Mouse (Mus musculus): ENCODE data around the gene Plppr3. TPM values are rescaled to one million over a fixed set of nuclear protein-coding genes. Genes with fewer than 3 reads are reported as not detected.
A peak's percentile ranks its signal among the peaks of the same experiment; 100 is the strongest.

Plppr3 gene
- total and polyA plus RNA-seq, 2 experiments from 2014 or later: 328 to 473 TPM

DNA sequence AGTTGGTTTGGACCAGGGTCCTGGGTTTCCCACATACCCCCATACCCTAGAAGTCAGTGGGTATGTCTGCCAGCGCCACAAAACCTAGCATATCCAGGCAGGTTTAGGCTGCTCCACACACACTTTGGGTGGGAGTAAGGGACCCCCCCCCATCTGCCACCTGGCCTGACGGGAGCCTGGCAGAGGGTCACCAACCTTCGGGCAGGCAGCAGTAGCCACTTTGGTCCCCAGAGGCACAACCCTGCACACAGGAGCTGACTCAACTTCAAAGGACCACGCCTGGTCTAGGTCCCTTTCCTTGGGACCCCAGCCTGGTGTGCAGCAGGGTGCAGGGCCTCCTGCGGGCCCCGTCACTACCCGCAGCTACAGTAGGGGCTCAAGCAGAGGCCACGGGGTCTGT, 54.2 kb downstream of the Plppr3 start:
- no peak for ATAC-seq
- peaks cover 44% of the 10 kb centered on the region for H3K36me3 ChIP-seq (ENCODE audit: insufficient read depth)

DNA sequence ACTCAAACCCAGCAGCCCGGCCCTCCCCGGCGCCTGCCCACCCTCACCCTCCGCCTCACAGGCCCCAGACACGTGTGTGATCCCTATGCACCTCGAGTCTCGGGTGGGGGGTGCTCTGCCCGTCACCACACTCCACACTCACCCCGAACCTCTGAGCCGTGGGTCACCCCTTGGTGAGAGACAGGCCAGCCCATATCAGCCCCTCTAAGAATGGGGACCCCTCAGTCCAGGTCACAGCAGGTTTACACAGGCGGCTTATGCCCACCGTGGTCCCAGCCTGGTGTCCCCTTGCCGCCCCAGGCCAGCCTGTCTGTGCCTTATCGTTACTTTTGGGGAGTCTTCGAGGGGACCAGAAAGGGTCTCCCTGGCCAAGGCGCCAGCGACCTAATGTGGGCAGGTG, 54.8 kb downstream of the Plppr3 start:
- Histone ChIP-seq H3K27me3 (ENCODE audit: insufficient read depth, low read length) (no peaks in the 10 kb centered on the region), H3K27ac (ENCODE audit: low read depth, low read length) (no peak overlapping the region), H3K4me3 (ENCODE audit: low read depth, low read length) (no peak overlapping the region), H3K36me3 (ENCODE audit: insufficient read depth) (peaks cover 47% of the 10 kb centered on the region), H3K9me3 (ENCODE audit: low read length) (no peaks in the 10 kb centered on the region), H3K9ac (no peak overlapping the region), H3K4me1 (ENCODE audit: insufficient read depth) (no peaks in the 10 kb centered on the region), H3K4me2 (ENCODE audit: low read depth) (no peak overlapping the region)
- WGBS: 92% methylated on average over 17 of the region's 17 CpGs
- ATAC-seq (no peak), DNase-seq (no peak)
- no peak for TF ChIP-seq CTCF (IDR thresholded peaks at IDR 0.05; ENCODE audit: low read depth)

More for the DNA sequence above, 54.2 kb downstream of the Plppr3 start:
- 84% methylated on average over 8 of the region's 8 CpGs for WGBS
- H3K4me1 ChIP-seq (ENCODE audit: insufficient read depth): no peaks in the 10 kb centered on the region
- no peak overlapping the region for H3K4me3 ChIP-seq (ENCODE audit: low read depth, low read length)
- H3K9ac ChIP-seq: no peak overlapping the region
- no peak overlapping the region for H3K4me2 ChIP-seq (ENCODE audit: low read depth)
- no peak for DNase-seq
- no peak overlapping the region for H3K27ac ChIP-seq (ENCODE audit: low read depth, low read length)
- TF ChIP-seq CTCF (IDR thresholded peaks at IDR 0.05; ENCODE audit: low read depth): no peak
- H3K27me3 ChIP-seq (ENCODE audit: insufficient read depth, low read length): no peaks in the 10 kb centered on the region
- H3K9me3 ChIP-seq (ENCODE audit: low read length): no peaks in the 10 kb centered on the region

DNA sequence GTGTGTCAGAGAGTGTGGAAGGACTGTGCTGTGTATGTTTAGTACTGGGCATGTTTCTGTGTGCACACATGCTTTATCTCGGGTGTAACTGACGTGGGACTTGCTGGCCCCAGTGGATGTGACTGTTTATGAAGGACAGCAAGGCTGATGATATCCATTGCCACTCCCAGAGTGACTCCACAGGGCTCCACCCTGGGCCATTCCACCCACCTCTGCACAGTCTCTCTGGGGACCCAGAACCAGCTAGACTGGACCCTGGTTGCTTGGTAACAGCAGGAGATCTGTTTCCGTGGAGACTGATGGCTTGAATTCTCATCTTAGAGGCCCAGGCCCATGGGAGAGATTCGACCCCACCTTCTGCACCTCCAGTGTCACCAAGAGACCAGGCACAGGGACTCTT, 56.2 kb downstream of the Plppr3 start:
- no peak for TF ChIP-seq CTCF (IDR thresholded peaks at IDR 0.05; ENCODE audit: low read depth)
- H3K4me1 ChIP-seq (ENCODE audit: insufficient read depth): no peaks in the 10 kb centered on the region
- H3K27me3 ChIP-seq (ENCODE audit: insufficient read depth, low read length): no peaks in the 10 kb centered on the region
- H3K4me3 ChIP-seq (ENCODE audit: low read depth, low read length): no peak overlapping the region
- peaks cover 48% of the 10 kb centered on the region for H3K36me3 ChIP-seq (ENCODE audit: insufficient read depth)
- DNase-seq (no peak), ATAC-seq (no peak)
- no peak overlapping the region for H3K9ac ChIP-seq
- H3K9me3 ChIP-seq (ENCODE audit: low read length): no peaks in the 10 kb centered on the region
- H3K4me2 ChIP-seq (ENCODE audit: low read depth): no peak overlapping the region
- no peak overlapping the region for H3K27ac ChIP-seq (ENCODE audit: low read depth, low read length)
- WGBS: 71% methylated on average over 4 of the region's 4 CpGs

DNA sequence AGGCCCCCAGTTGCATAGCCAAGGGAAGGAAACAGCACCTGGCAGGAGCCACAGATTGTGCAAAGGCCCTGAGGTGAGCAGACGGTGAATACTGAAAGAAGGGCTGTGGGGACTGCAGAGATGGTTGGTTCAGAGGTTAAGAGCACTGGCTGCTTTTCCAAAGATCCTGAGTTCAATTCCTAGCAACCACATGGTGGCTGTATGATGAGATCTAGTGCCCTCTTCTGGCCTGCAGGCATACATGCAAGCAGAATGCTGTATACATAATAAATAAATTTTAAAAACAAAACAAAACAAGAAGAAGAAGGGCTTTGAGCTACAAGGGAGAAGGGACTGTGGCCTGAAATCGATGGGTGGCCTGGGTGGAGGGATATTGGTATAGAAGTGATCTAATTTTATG, 57.3 kb downstream of the Plppr3 start:
- no peak for DNase-seq
- WGBS: 79% methylated on average over 2 of the region's 2 CpGs
- peaks cover 58% of the 10 kb centered on the region for H3K36me3 ChIP-seq (ENCODE audit: insufficient read depth)

DNA sequence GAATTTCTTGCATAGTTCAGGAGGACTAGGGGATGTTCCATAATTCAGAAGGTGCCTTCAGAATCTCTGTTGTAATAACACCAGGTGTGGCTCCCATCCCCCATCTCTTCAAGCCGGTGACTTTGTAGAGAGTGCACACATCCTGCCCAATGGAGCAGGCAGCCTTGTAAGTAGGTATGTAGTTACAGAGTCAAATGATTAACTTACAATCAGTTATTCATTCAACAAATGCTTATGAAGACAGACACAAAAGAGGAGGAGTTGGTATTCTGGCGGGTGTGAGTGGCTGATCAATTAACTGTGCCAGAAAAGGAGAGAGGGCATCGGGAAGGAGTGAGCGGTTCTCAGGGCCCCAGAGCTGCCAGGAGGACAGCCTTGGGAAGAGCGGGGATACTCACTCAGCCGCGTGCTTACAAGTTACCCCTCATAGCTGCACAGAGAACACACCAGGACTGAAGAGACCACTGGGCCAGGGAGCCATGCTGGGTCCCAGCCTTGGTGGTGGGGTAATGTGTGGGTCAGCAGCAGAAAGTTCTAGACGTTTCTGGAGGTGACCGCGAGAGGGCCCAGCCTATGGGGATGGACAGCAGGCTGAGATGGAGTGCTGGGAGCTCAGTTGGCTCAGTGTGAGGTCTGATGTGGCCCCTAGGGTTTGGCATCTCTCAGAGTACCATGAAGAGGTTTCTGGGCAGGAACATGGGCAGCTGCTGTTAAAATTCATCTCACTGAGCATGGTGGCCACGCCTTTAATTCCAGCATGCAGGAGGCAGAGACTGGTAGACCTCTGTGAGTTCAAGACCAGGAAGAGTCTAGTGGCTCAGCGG, 58.6 kb downstream of the Plppr3 start:
- DNase-seq: no peak
- Histone ChIP-seq H3K27ac (ENCODE audit: low read depth, low read length) (no peak overlapping the region), H3K9me3 (ENCODE audit: low read length) (no peaks in the 10 kb centered on the region), H3K36me3 (ENCODE audit: insufficient read depth) (peaks cover 61% of the 10 kb centered on the region), H3K9ac (no peak overlapping the region), H3K4me2 (ENCODE audit: low read depth) (no peak overlapping the region), H3K4me1 (ENCODE audit: insufficient read depth) (no peaks in the 10 kb centered on the region), H3K4me3 (ENCODE audit: low read depth, low read length) (no peak overlapping the region), H3K27me3 (ENCODE audit: insufficient read depth, low read length) (no peaks in the 10 kb centered on the region)
- WGBS: 83% methylated on average over 12 of the region's 12 CpGs
- TF ChIP-seq CTCF (IDR thresholded peaks at IDR 0.05; ENCODE audit: low read depth): no peak
- ATAC-seq: no peak

More for the DNA sequence above, 57.3 kb downstream of the Plppr3 start:
- no peak for ATAC-seq
- Histone ChIP-seq H3K4me2 (ENCODE audit: low read depth) (no peak overlapping the region), H3K4me1 (ENCODE audit: insufficient read depth) (no peaks in the 10 kb centered on the region), H3K9ac (no peak overlapping the region), H3K27ac (ENCODE audit: low read depth, low read length) (no peak overlapping the region), H3K9me3 (ENCODE audit: low read length) (no peaks in the 10 kb centered on the region), H3K27me3 (ENCODE audit: insufficient read depth, low read length) (no peaks in the 10 kb centered on the region), H3K4me3 (ENCODE audit: low read depth, low read length) (no peak overlapping the region)
- TF ChIP-seq CTCF (IDR thresholded peaks at IDR 0.05; ENCODE audit: low read depth): peak; percentile 67

DNA sequence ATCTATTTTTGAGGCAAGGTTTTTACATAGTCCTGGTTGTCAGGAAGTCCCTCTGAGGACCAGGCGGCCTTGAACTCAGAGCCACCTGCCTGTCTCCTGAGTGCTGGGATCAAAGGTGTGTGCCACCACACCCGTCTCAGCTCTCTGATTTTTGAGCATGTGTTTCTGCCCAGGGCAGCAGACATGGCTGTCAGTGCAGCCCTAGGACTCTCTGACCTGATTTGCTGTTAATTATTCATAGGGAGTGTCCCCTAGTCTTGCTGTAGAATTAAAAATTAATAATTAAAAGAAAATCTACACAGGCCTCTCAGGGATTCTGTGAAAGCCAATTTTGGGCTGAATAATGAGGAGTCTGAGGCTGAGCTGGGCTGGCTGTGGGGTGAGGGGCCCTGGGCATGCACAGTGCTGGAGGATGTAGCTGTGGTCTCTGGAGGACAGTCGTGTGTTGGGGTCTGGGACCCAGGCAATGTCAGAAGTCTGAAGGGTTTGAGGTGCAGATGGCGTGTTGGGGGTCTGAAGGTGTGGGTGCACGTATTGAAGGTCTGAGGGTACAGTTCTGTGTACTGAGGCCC, 60.1 kb downstream of the Plppr3 start:
- Histone ChIP-seq H3K4me1 (ENCODE audit: insufficient read depth) (no peaks in the 10 kb centered on the region), H3K4me3 (ENCODE audit: low read depth, low read length) (no peak overlapping the region), H3K27ac (ENCODE audit: low read depth, low read length) (no peak overlapping the region), H3K9ac (no peak overlapping the region), H3K36me3 (ENCODE audit: insufficient read depth) (peaks cover 63% of the 10 kb centered on the region), H3K27me3 (ENCODE audit: insufficient read depth, low read length) (no peaks in the 10 kb centered on the region), H3K4me2 (ENCODE audit: low read depth) (no peak overlapping the region), H3K9me3 (ENCODE audit: low read length) (no peaks in the 10 kb centered on the region)
- 90% methylated on average over 5 of the region's 5 CpGs for WGBS
- no peak for TF ChIP-seq CTCF (IDR thresholded peaks at IDR 0.05; ENCODE audit: low read depth)
- no peak for ATAC-seq
- no peak for DNase-seq

Data from forebrain, postnatal 0 days (tissue).